Mouse (Mus musculus) kidney, adult 2 months (tissue): Measurements from ENCODE around the gene Gast.

ENCODE experiments used
- CTCF ChIP-seq: fragments of 200-500 bp; conservative IDR thresholded peaks from 2 replicates; pipeline ENCODE4 v1.5.1; 2011; ENCODE audit warnings: low read depth, mild to moderate bottlenecking, control low read depth, low read length, moderate library complexity, mixed read lengths; ENCODE audit not compliant: insufficient read depth, insufficient read length
- POLR2A ChIP-seq: fragments of 200-500 bp; IDR thresholded peaks from one replicate; pipeline ENCODE4 v1.6.1; 2011; ENCODE audit warnings: low read depth, low read length, control low read depth

DNA sequence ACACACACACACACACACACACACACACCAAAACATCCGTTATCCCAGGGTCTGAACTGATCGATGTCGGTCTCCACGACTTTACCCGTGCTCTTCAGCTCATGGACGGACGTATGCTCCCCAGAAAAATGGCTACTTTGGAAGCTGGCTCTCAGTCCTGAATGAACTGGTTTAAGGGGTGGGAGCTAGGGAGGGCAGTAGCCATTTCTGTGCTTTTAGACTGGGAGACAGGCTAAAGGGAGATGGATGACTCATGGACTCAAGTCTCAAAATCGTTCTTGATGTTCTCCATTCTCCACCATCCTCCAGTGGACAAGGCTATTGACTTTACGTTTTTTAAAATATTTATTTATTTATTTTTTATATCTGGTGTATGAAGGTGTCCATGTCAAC is 22.6 kb downstream of the Gast start:
- TF ChIP-seq CTCF = no peak
- TF ChIP-seq POLR2A = no peak
